Mouse (Mus musculus) duodenum, adult 2 months (tissue): ENCODE results near the gene Irx5. TPM values are rescaled to one million over a fixed set of nuclear protein-coding genes. Genes with fewer than 3 reads are reported as not detected.

Source experiments
- polyA plus RNA-seq: library from polyadenylated mRNA; depleted of rRNA; stranded (reverse); fragments of >200 nt; gene quantifications from 2 replicates; pipeline ENCODE4 v1.2.3, GENCODE M21; 2012; ENCODE audit warnings: low replicate concordance; rRNA removed

The Irx5 gene
- polyA plus RNA-seq = 0.18 and 0.71 TPM in 2 replicates

DNA sequence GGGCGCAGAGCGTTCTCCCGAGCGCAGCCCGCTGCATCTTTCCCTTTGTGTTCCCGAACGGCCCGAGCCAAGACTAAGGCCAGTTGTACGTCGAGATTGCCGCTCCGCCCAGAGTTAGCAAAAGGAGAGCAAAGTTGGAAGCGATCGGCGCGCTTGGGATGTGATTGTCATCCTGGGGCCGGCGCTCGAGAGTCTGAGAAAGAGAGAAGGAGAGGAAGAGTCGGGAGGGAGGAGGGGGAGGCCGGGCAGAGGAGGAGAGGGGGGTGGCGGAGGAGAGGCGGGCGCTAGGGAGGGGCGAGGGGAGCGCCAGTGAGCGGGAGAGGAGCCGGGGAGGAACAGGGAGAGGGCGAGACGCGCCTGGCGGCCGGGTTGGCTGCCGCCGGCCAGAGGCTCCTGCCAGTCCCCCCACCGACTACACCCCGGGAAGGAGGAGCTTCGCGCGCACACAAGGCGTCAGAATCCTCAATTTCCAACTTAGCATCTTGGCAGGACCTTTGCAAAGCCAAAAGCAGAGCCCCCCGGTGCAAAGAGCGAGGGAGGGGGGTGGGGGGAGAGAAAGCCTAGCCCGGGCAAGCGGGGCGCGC, at the start of gene Irx5:
Irx5 (plus strand) TSS at position 228 of the 584 bp plus-strand sequence.

